Comparison of ENCODE assay signal across 19 mouse cellular contexts in the genomic region with DNA sequence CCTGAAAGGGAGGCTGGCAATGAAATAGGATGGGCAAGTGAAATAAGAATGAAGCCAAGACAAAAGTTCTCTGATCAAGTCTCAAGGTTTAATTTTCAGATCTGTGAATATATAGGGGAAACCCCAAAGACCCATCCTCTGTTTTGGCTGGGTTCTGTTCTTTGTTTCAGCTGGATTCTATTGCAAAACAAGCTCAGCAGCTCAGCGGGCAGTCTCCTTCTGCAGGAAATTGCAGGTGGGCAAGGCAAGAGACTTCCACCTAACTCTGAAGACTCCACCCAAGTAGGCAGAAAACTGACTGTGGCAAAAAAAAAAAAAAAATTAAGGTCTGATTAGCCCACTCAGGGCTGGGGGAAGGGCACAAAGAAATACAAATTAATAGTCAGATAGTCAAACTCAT.
"Had no signal": no experiment of that assay in that cellular context is flagged by ENCODE, and none has a peak within 500 bp of the region (broad histone marks: within the 10 kb centered on the region; RNA-seq: fewer than 3 reads in every experiment).

No protein-coding gene starts in this region.

- DNase-seq: lung, adult 18-20 months; lung, embryonic 14.5 days; lung, postnatal 10 days; lung, postnatal 4 days; midbrain, embryonic 14.5 days; retina, postnatal 1 day; right cerebral cortex, adult 18-20 months; right cerebral cortex, postnatal 25 days; right cerebral cortex, postnatal 4 days; thymus, adult 2 months; thymus, postnatal 25 days; thymus, postnatal 4 days had no signal

- H3K4me1 ChIP-seq: midbrain, embryonic 10.5 days; midbrain, embryonic 12.5 days; neural tube, embryonic 13.5 days; neural tube, embryonic 15.5 days; stomach, embryonic 15.5 days had no signal

- H3K9ac ChIP-seq: lung, embryonic 14.5 days; midbrain, embryonic 12.5 days; neural tube, embryonic 13.5 days; neural tube, embryonic 15.5 days; stomach, embryonic 15.5 days had no signal

- H3K9me3 ChIP-seq: midbrain, embryonic 10.5 days; midbrain, embryonic 12.5 days; neural tube, embryonic 13.5 days; neural tube, embryonic 15.5 days; stomach, embryonic 15.5 days had no signal

- H3K4me3 ChIP-seq: midbrain, embryonic 10.5 days; midbrain, embryonic 12.5 days; myocyte; neural tube, embryonic 13.5 days; neural tube, embryonic 15.5 days; stomach, embryonic 15.5 days had no signal

- H3K27me3 ChIP-seq: midbrain, embryonic 12.5 days; neural tube, embryonic 13.5 days; neural tube, embryonic 15.5 days; stomach, embryonic 15.5 days had no signal

- H3K36me3 ChIP-seq: midbrain, embryonic 10.5 days; midbrain, embryonic 12.5 days; neural tube, embryonic 13.5 days; neural tube, embryonic 15.5 days; stomach, embryonic 15.5 days had no signal

- H3K27ac ChIP-seq: midbrain, embryonic 10.5 days; midbrain, embryonic 12.5 days; neural tube, embryonic 13.5 days; neural tube, embryonic 15.5 days; stomach, embryonic 15.5 days; stomach, postnatal 0 days had no signal
